Comparison of ENCODE assay signal across 9 mouse cellular contexts in genomic region chr19:47006321-47006720, GRCm38 (mm10). TPM values are rescaled to one million over a fixed set of nuclear protein-coding genes. Genes with fewer than 3 reads are reported as not detected.
A peak's percentile ranks its signal among the peaks of the same experiment; 100 is the strongest.
DNase-seq lines count a peak whose midpoint lies in the region; TF ChIP-seq lines count a peak whose summit lies in the region.
"Had no signal": no experiment of that assay in that cellular context is flagged by ENCODE, and none has a peak within 500 bp of the region (broad histone marks: within the 10 kb centered on the region; RNA-seq: fewer than 3 reads in every experiment).

No protein-coding gene starts in this region.

- H3K27ac ChIP-seq in left cerebral cortex, adult 2 months, result no peak overlapping the region
- H3K27ac ChIP-seq: liver, embryonic 15.5 days had no signal

- peak; percentile 53 for DNase-seq in layer of hippocampus, postnatal 10 days (ENCODE audit: low spot score in 2 of 2)
- no peak for DNase-seq in layer of hippocampus, adult 11-12 months (ENCODE audit: low spot score)
- peak; percentile 90 for DNase-seq in NIH3T3 (ENCODE audit: low read depth)
- DNase-seq in embryo, embryonic 11.5 days (ENCODE audit: low read depth, low spot score), result peak; percentile 53
- peak; percentile 80 for DNase-seq in lung, postnatal 14 days
- DNase-seq in cerebellum, adult 9-11 months, result no peak
- no peak for DNase-seq in left cerebral cortex, adult 2 months (ENCODE audit: extremely low spot score in 1 of 2, low spot score in 2 of 2)
- no peak for DNase-seq in yolk sac, embryonic 10.5 days (ENCODE audit: low spot score)

- H3K4me3 ChIP-seq in left cerebral cortex, adult 2 months, result no peak overlapping the region
- H3K4me3 ChIP-seq: liver, embryonic 15.5 days had no signal

- intact Hi-C loops in left cerebral cortex, adult 2 months (cut with DNase I), result no loop called here

- TF ChIP-seq CTCF in left cerebral cortex, adult 2 months (IDR thresholded peaks at IDR 0.05), result no peak

RNA-seq across cellular contexts. Expression of gene Ina, which starts 8.2 kb away (rescaled TPM):
- total RNA-seq in layer of hippocampus, postnatal 10 days (2021), result 100 to 1,000 TPM; 197 to 202 TPM
- 100 to 1,000 TPM; 219 to 227 TPM for total RNA-seq in left cerebral cortex, adult 2 months (2021)

RNA-seq across cellular contexts. Expression of gene Nt5c2, which starts 8.6 kb away (rescaled TPM):
- 10 to 100 TPM; 65.6 to 78.1 TPM for total RNA-seq in layer of hippocampus, postnatal 10 days (2021)
- 10 to 100 TPM; 73.7 to 82.1 TPM for total RNA-seq in left cerebral cortex, adult 2 months (2021)

RNA-seq across cellular contexts. Expression of gene Pcgf6, which starts 44.4 kb away (rescaled TPM):
- total RNA-seq in layer of hippocampus, postnatal 10 days (2021), result 10 to 100 TPM; 19.7 to 20.4 TPM
- total RNA-seq in left cerebral cortex, adult 2 months (2021), result 10 to 100 TPM; 20.0 to 20.1 TPM

Comparison
In these comparisons a context has a peak if more than half of its experiments do, and no peak if none do; other contexts are left out.
1. DNase-seq: peak in layer of hippocampus, postnatal 10 days (2 of 2), NIH3T3 (single experiment), embryo, embryonic 11.5 days (single experiment) and lung, postnatal 14 days (single experiment); none in layer of hippocampus, adult 11-12 months (single experiment), cerebellum, adult 9-11 months (single experiment), left cerebral cortex, adult 2 months (0 of 2) and yolk sac, embryonic 10.5 days (single experiment).